Mouse (Mus musculus) midbrain, postnatal 0 days (tissue): Measurements from ENCODE around the gene Alg14. TPM values are rescaled to one million over a fixed set of nuclear protein-coding genes. Genes with fewer than 3 reads are reported as not detected.

Experiments used
- ATAC-seq: fragments of 200-750 bp; cut with Nextera tagmentation; 2 replicates; pipeline ENCODE4 v1.8.0; 2017; ENCODE audit warnings: moderate number of reproducible peaks, mild to moderate bottlenecking, moderate TSS enrichment, moderate library complexity; ENCODE audit not compliant: low FRiP score
- DNase-seq: peaks from one replicate; pipeline ENCODE4 v3.0.0-alpha.2; 2015; ENCODE audit warnings: low spot score
- H3K27ac ChIP-seq: fragments of 300-500 bp; sonication (generic); 2 replicates; pipeline ENCODE4 v1.5.1; 2014; ENCODE audit warnings: low read depth, mild to moderate bottlenecking, low read length, mixed read lengths
- H3K27me3 ChIP-seq: fragments of 300-500 bp; sonication (generic); 2 replicates; pipeline ENCODE4 v1.6.1; 2014; ENCODE audit warnings: low read length, control low read depth, mixed read lengths; ENCODE audit not compliant: insufficient read depth
- H3K36me3 ChIP-seq: fragments of 300-500 bp; sonication (generic); 2 replicates; pipeline ENCODE4 v1.6.1; 2014; ENCODE audit warnings: low read length, control low read depth, mixed read lengths; ENCODE audit not compliant: insufficient read depth
- H3K4me1 ChIP-seq: fragments of 300-500 bp; sonication (generic); 2 replicates; pipeline ENCODE4 v1.6.1; 2014; ENCODE audit warnings: mild to moderate bottlenecking, control low read depth, antibody characterized with exemption, low read length, mixed read lengths; ENCODE audit not compliant: insufficient read depth
- H3K4me2 ChIP-seq: fragments of 300-500 bp; sonication (generic); 2 replicates; pipeline ENCODE4 v1.6.1; 2014; ENCODE audit warnings: low read depth, mild to moderate bottlenecking, low read length, mixed read lengths; ENCODE audit not compliant: poor library complexity, severe bottlenecking
- H3K4me3 ChIP-seq: fragments of 300-500 bp; sonication (generic); 2 replicates; pipeline ENCODE4 v1.5.1; 2014; ENCODE audit warnings: low read depth, mild to moderate bottlenecking, low read length, moderate library complexity
- H3K9ac ChIP-seq: fragments of 300-500 bp; sonication (generic); replicated peaks from 2 replicates; pipeline ENCODE4 v1.6.1; 2014; ENCODE audit warnings: mild to moderate bottlenecking, low read length, moderate library complexity, mixed read lengths; ENCODE audit not compliant: poor library complexity, severe bottlenecking
- H3K9me3 ChIP-seq: fragments of 300-500 bp; sonication (generic); 2 replicates; pipeline ENCODE4 v1.6.1; 2016; ENCODE audit warnings: low read length, control low read depth
- CTCF ChIP-seq: IDR thresholded peaks from 2 replicates; pipeline ENCODE4 v1.5.1; 2016; ENCODE audit warnings: antibody characterized with exemption, mild to moderate bottlenecking
- WGBS: fragments of 180-500 bp; shearing (Covaris S2); extraction: QIAGEN DNeasy Blood & Tissue Kit; methylation state at CpG from one replicate; pipeline ENCODE4 v1.1.7; 2014; 5-methylcytosine and 5-hydroxymethylcytosine counted together
- polyA plus RNA-seq: library from polyadenylated mRNA; unstranded; fragments of >200 nt; fragmentation: Nextera tagmentation; extraction: Ambion mirVana; gene quantifications from 2 replicates; pipeline ENCODE4 v1.2.1, GENCODE M21; 2015
- total RNA-seq: library from RNA; depleted of rRNA; stranded (reverse); fragments of >200 nt; gene quantifications from 2 replicates; pipeline ENCODE4 v1.2.3, GENCODE M21; 2014; rRNA removed

The Alg14 gene
- total RNA-seq (18.5 and 18.8 TPM in 2 replicates), polyA plus RNA-seq (26.0 and 31.1 TPM in 2 replicates)

- Histone ChIP-seq H3K9me3 (no peaks in the 10 kb centered on the region), H3K4me2 (peak within 1 kb of the TSS; percentile 56), H3K27me3 (no peaks in the 10 kb centered on the region), H3K4me1 (no peaks in the 10 kb centered on the region), H3K9ac (peak within 1 kb of the TSS; percentile 61), H3K4me3 (peak within 1 kb of the TSS; percentile 57), H3K27ac (peak within 1 kb of the TSS; percentile 76), H3K36me3 (no peaks in the 10 kb centered on the region)
- peak; percentile 45 for TF ChIP-seq CTCF
- peak; percentile 99 for DNase-seq
- ATAC-seq: peak; percentile 96
- under 1% methylated on average over 42 of the region's 42 CpGs for whole genome bisulfite sequencing
Measured at GRCm38 (mm10) chr3:121291560-121292258, at the start of gene Alg14. TSS of gene Alg14 (plus strand) at chr3:121291773.

- ATAC-seq (no peak), DNase-seq (no peak)
- H3K9ac ChIP-seq: no peak overlapping the region
- H3K4me3 ChIP-seq: no peak overlapping the region
- H3K9me3 ChIP-seq: no peaks in the 10 kb centered on the region
- no peaks in the 10 kb centered on the region for H3K36me3 ChIP-seq
- WGBS: 82% methylated on average over 9 of the region's 9 CpGs
- no peak for TF ChIP-seq CTCF
- no peaks in the 10 kb centered on the region for H3K4me1 ChIP-seq
- H3K27me3 ChIP-seq: no peaks in the 10 kb centered on the region
- H3K4me2 ChIP-seq: no peak overlapping the region
- no peak overlapping the region for H3K27ac ChIP-seq
Measured at GRCm38 (mm10) chr3:121242111-121242936, 49.2 kb upstream of the Alg14 start.

DNA sequence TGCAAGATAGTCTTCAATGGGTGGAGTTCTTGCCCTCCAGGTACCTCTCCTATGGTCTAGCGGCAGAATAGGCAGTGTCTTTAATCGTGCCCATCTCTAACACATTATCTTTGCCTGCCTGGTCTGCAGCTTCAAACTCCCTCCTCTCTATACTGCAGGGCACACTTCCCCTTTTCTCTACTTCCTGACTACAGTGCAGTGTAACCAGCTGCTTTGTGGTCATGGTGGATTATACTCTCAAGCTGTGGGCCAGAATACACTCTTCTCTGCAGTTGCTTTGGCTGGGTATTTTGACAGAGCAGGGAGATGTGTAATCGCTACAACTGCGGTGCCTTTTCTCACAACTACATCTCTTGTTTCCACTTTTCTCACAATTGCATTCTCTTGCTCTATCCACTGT, 48.6 kb upstream of the Alg14 start:
- Histone ChIP-seq H3K4me2 (no peak overlapping the region), H3K4me1 (no peaks in the 10 kb centered on the region), H3K4me3 (no peak overlapping the region), H3K9me3 (no peaks in the 10 kb centered on the region), H3K27me3 (no peaks in the 10 kb centered on the region), H3K36me3 (no peaks in the 10 kb centered on the region), H3K27ac (no peak overlapping the region), H3K9ac (no peak overlapping the region)
- no peak for ATAC-seq
- DNase-seq: peak; percentile 42
- TF ChIP-seq CTCF: no peak
- 70% methylated on average over 4 of the region's 4 CpGs for WGBS

- Histone ChIP-seq H3K27ac (no peak overlapping the region), H3K4me3 (no peak overlapping the region), H3K4me2 (no peak overlapping the region), H3K4me1 (0 out of 2 replicates have a peak, but pooled peaks cover 5% of the 10 kb centered on the region), H3K36me3 (no peaks in the 10 kb centered on the region), H3K9me3 (no peaks in the 10 kb centered on the region), H3K27me3 (no peaks in the 10 kb centered on the region), H3K9ac (no peak overlapping the region)
- ATAC-seq: no peak
- TF ChIP-seq CTCF: no peak
- no peak for DNase-seq
- WGBS: 93% methylated on average over 9 of the region's 9 CpGs
Measured at GRCm38 (mm10) chr3:121250048-121250447, 41.5 kb upstream of the Alg14 start.

DNA sequence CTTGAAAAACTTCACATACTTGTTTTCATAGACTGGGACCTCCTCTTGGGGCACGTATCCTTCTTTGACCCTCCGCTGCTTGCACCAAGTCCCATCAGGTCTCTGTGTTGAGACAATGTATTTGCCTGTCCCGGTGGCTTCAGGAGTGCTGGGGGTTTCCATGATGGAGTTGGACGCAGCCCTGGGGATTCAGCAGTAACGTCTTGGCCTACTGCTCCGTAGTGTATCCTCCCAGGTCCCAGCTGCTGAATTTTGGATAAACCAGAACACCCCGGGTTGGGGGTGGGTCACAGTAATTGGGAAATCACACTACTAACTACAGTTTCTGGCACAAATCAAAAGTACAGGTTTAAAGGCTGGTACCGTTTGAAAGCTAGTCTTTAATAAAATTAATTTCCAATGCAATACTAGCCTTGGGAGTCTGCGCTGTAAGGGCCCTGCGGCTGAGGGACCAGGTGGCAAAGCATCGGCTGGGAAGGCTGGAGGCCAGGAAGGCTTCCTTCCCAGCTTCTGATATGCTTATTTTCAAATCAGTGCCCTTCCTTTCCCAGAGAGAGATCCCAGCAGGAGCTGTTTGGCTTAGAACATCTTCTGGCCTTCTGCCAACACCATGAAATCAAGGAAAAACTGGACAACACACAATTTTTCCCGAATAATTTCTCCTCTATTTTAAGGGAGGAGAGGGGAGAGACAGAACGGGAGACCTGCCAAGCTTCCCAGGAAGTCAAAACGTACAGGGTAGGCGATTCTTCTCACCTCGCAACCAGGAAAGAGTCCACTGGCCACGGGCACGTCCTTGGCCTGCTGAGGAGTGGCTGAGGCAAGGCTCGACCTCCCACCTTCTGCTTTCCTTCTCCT, 40.8 kb upstream of the Alg14 start:
- WGBS: 65% methylated on average over 19 of the region's 19 CpGs
- no peak for ATAC-seq

More for the DNA sequence above, 40.8 kb upstream of the Alg14 start:
- no peak overlapping the region for H3K4me2 ChIP-seq
- H3K9me3 ChIP-seq: no peaks in the 10 kb centered on the region
- no peaks in the 10 kb centered on the region for H3K36me3 ChIP-seq
- peak; percentile 64 for DNase-seq
- H3K27ac ChIP-seq: no peak overlapping the region
- H3K4me1 ChIP-seq: 0 out of 2 replicates have a peak, but pooled peaks cover 5% of the 10 kb centered on the region
- no peak overlapping the region for H3K9ac ChIP-seq
- no peaks in the 10 kb centered on the region for H3K27me3 ChIP-seq
- no peak overlapping the region for H3K4me3 ChIP-seq
- no peak for TF ChIP-seq CTCF
